Mouse (Mus musculus) gastrocnemius, adult 2 months (tissue): ENCODE data around the gene Eea1. TPM values are rescaled to one million over a fixed set of nuclear protein-coding genes. Genes with fewer than 3 reads are reported as not detected.
"Not testable (repeated sequence)": the region's sequence is repeated elsewhere in the genome, so short reads cannot be mapped to it uniquely, and the experiment has no call there.

ENCODE experiments used
- DNase-seq: peaks from one replicate; pipeline ENCODE4 v3.0.0; 2022
- H3K27ac ChIP-seq: fragments of 200-600 bp; 2 replicates; pipeline ENCODE4 v1.8.1; 2022; ENCODE audit warnings: mild to moderate bottlenecking
- H3K4me3 ChIP-seq: fragments of 200-600 bp; 2 replicates; pipeline ENCODE4 v1.8.1; 2022; ENCODE audit warnings: mild to moderate bottlenecking, moderate library complexity
- CTCF ChIP-seq: fragments of 200-600 bp; IDR thresholded peaks from 2 replicates; pipeline ENCODE4 v1.8.1; 2022; ENCODE audit warnings: antibody characterized with exemption, mild to moderate bottlenecking, moderate library complexity
- intact Hi-C: fragments of 180-260 bp; cut with DNase I; formaldehyde crosslinking; loops from one replicate; pipeline ENCODE4 v1.15.1; 2025
- total RNA-seq, 2 experiments: library from RNA; stranded (reverse); gene quantifications; 2 replicates each; pipeline ENCODE4 v1.2.3; 2021

The Eea1 gene
- total RNA-seq, 2 experiments from 2014 or later: 24.4 to 27.4 TPM

GRCm38 (mm10) chr10:96034106-96034505 is 93.7 kb downstream of the Eea1 start:
- H3K27ac ChIP-seq: no peak overlapping the region
- intact Hi-C loops: loop anchor here (10.0 kb wide), 1 partner anchor 549 kb away; no protein-coding TSS in a partner anchor
- no peak for TF ChIP-seq CTCF
- no peak overlapping the region for H3K4me3 ChIP-seq
- no peak for DNase-seq

GRCm38 (mm10) chr10:96035951-96036350 is 95.5 kb downstream of the Eea1 start:
- Histone ChIP-seq H3K27ac (no peak overlapping the region), H3K4me3 (no peak overlapping the region)
- DNase-seq: no peak
- no peak for TF ChIP-seq CTCF
- intact Hi-C loops: loop anchor here (5.0 to 10.0 kb wide), 2 partner anchors 479 to 551 kb away; no protein-coding TSS in a partner anchor

DNA sequence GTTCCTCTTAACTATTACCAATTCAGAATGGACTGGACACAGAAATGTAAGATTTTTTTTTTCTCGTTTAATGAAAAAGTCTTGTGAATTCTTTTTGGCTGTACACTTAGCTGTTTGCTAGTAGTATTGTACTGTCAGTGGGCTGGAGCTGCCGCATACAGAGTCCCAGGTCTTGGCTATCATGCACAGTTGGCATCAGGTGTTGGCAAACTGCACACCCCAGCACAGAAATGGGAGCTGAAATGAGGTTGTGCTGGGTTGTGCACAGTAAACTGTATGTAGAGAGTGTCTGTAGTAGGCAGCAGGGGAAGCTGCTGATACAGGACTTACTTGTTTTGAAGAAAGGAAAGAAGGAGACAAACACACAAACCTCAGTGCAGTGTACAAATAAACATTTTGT is 103.8 kb downstream of the Eea1 start:
- intact Hi-C loops: no loop called here
- no peak for TF ChIP-seq CTCF
- no peak overlapping the region for H3K27ac ChIP-seq
- no peak overlapping the region for H3K4me3 ChIP-seq
- peak; percentile 34 for DNase-seq

GRCm38 (mm10) chr10:96047960-96048536 is 107.6 kb downstream of the Eea1 start:
- DNase-seq: no peak
- intact Hi-C loops: no loop called here
- TF ChIP-seq CTCF: no peak
- H3K4me3 ChIP-seq: no peak overlapping the region
- no peak overlapping the region for H3K27ac ChIP-seq

DNA sequence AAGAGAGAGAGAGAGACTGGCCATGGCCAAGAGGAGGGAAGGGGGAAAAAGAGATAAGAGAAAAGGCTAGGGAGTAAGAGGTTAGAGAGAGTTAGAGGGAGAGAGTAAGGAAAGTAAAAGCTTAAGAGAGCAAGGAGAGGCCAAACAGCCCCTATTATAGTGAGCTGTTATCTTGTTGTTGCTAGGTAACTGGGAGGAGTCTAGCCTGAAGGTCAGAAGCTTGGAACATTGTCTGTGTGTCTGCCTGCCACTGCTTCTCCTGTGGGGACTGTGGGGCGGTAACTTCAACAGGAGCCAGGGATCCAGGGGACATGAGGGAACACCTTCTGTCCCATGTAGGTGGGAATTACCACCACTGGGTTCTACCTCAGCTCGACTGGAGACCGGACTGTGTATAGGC is 108.1 kb downstream of the Eea1 start:
- Histone ChIP-seq H3K4me3 (no peak overlapping the region), H3K27ac (no peak overlapping the region)
- intact Hi-C loops: no loop called here
- TF ChIP-seq CTCF: no peak
- no peak for DNase-seq

- TF ChIP-seq CTCF: no peak
- Histone ChIP-seq H3K4me3 (no peak overlapping the region), H3K27ac (no peak overlapping the region)
- intact Hi-C loops: no loop called here
- DNase-seq: no peak
These were observed 126.9 kb downstream of the Eea1 start for GRCm38 (mm10) chr10:96067347-96067746.

- Histone ChIP-seq H3K27ac (no peak overlapping the region), H3K4me3 (no peak overlapping the region)
- no peak for TF ChIP-seq CTCF
- intact Hi-C loops: no loop called here
- DNase-seq: no peak
These were observed 133.9 kb downstream of the Eea1 start for GRCm38 (mm10) chr10:96074386-96074785.

DNA sequence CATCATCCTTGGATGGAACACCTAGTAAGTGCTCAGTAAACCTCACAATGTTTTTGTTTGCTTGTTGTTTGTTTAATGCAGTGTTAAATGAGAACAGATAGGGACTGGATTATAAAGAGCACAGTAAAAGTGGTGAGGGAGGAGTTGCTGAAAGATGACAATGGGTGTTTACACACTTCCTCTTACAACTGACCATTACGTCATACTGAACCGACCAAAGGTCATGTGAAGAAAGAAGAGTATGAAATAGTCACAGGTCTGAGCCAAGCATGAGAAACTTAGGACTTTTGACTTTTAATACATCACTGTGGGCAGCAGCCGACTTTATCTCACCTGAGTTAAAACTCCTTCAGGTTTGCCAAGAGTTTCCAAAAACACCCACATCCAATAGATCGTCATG is 135.0 kb downstream of the Eea1 start:
- DNase-seq: no peak
- Histone ChIP-seq H3K27ac (no peak overlapping the region), H3K4me3 (0 out of 2 replicates have a peak overlapping the region, but pooled peaks have one; percentile 5)
- intact Hi-C loops: no loop called here
- no peak for TF ChIP-seq CTCF

DNA sequence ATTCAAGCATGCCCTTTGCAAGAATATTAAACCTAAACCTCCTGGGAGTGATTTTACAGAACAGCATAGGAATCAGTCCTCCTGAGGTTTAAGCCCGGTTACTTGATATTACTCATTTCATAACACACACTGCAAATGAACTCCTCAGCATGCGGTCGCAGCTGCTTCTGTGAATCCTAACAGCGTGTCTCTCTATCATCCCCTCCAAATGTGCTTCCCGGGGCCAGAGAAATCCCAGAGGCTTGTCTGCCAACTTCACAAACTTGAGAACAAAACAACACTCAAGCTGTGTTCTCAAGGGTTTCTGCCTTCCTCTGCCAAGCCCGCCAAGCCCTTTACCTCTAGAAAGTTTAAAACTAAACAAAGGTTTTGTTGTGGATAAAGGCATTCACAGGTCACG is 135.4 kb downstream of the Eea1 start:
- peak; percentile 45 for DNase-seq
- intact Hi-C loops: no loop called here
- H3K27ac ChIP-seq: no peak overlapping the region

GRCm38 (mm10) chr10:96076461-96076860 is 136.0 kb downstream of the Eea1 start:
- no peak overlapping the region for H3K4me3 ChIP-seq
- H3K27ac ChIP-seq: no peak overlapping the region
- no peak for DNase-seq
- intact Hi-C loops: no loop called here
- no peak for TF ChIP-seq CTCF

More for the DNA sequence above, 135.4 kb downstream of the Eea1 start:
- H3K4me3 ChIP-seq: 0 out of 2 replicates have a peak overlapping the region, but pooled peaks have one; percentile 5
- TF ChIP-seq CTCF: no peak

DNA sequence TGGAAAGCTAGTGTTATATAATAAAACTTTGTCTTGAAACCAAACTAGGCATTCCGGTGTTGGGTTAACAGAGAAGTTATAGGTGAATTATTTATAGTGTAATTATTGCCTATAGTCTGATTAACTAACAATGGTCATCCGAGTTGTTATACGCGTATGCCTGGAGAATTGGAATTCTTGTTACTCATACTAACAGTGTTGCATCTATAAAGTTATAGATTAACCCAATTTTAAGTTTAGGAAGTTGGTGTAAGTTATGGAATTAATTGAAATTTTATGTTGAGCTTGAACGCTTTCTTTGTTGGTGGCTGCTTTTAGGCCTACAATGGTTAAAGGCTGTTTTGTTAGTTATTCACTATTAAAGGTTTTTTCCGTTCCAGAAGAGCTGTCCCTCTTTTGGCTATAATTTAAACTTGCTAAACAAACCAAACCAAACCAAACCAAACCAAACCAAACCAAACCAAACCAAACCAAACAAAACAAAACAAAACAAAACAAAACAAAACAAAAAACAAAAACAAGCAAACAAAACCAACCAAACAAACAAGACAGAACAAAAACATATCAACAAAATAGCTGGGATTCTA is 137.1 kb downstream of the Eea1 start:
- DNase-seq, intact Hi-C loops, H3K4me3 ChIP-seq, H3K27ac ChIP-seq: not testable (repeated sequence)

- Histone ChIP-seq H3K4me3 (no peak overlapping the region), H3K27ac (no peak overlapping the region)
- DNase-seq: no peak
- intact Hi-C loops: no loop called here
- TF ChIP-seq CTCF: no peak
These were observed 139.4 kb downstream of the Eea1 start for GRCm38 (mm10) chr10:96079823-96080222.

DNA sequence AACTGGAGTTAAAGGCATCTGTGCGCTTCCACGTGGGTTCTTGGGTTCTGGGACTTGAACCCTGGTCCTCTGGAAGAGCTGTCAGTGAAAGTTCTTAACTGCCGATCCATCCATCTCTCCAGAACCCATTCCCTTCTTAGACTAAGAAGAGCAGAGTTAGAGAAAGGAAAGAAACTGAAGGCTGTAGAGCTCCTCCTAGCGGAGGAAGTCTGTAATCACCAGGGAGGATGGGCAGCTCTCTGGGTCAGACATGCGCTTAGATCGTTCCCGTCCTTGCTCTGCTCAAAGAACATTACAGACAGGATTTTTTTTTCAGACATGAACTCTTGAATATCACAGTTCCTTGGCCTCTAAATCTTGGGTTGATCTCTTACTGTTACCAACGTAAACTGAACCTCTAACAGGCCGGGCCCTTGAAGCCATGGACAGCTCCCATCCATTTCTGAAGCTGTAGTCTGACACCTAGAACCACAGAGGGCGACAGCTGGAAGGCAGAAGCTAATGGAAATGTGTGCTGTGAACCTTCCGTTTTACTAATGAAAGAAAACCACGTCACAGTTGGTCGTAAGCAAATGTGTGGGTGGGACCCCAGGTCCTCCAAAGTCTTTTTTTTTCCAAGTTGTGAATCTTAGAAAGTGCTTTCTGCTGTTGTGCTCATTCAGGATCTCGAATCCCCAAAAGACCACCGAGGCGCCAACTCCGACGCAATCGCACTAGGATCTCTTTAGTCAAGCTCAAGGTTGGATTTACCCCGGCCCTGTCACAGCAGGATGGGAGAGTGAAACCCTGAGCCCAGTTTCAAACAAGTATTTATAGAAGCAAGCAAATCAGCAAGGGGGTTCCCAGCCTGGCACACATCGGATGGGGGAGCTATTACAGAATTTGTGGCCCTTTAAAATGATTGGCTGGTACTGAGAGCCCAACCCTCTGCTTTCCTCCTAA is 140.3 kb downstream of the Eea1 start:
- intact Hi-C loops: no loop called here
- Histone ChIP-seq H3K27ac (no peak overlapping the region), H3K4me3 (no peak overlapping the region)
- peak; percentile 70 for TF ChIP-seq CTCF
- DNase-seq: no peak
